7 mouse cellular contexts compared by ENCODE assay signal in the genomic region with DNA sequence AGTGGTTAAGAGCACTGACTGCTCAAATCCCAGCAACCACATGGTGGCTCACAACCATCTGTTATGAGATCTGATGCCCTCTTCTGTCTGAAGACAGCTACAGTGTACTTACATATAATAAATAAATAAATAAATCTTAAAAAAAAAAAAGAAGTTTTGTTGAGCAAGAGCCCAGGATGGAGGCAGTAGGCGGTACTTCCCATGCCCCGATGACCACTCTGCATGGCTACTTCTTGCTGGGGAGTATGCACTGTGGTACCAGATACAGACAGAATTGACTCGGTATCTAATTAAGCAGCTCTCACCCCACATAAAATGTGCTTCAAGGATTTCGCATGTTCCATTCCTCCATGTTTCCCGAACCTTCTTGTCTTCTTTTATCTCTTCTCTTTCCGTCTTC.
DNase-seq lines count a peak whose midpoint lies in the region; ATAC-seq and TF ChIP-seq lines count a peak whose summit lies in the region.
"Not testable (repeated sequence)": the region's sequence is repeated elsewhere in the genome, so short reads cannot be mapped to it uniquely, and the experiment has no call there.

No protein-coding gene starts in this region.

- 46% methylated on average over 6 of the region's 6 CpGs for WGBS in forebrain, embryonic 15.5 days
- 36% methylated on average over 6 of the region's 6 CpGs for WGBS in intestine, embryonic 14.5 days
- WGBS in lung, postnatal 0 days = 31% methylated on average over 6 of the region's 6 CpGs
- WGBS in midbrain, embryonic 16.5 days = 40% methylated on average over 6 of the region's 6 CpGs

- not testable (repeated sequence) for H3K4me3 ChIP-seq in MEL (ENCODE audit: control insufficient read depth in 1 of 2, insufficient read depth in 1 of 2, low read depth in 2 of 2, low read length in 2 of 2); forebrain, embryonic 15.5 days; intestine, embryonic 14.5 days (ENCODE audit: low read depth, low read length); lung, postnatal 0 days (ENCODE audit: low read depth, low read length); midbrain, embryonic 16.5 days (ENCODE audit: low read depth, low read length)

- not testable (repeated sequence) for H3K4me2 ChIP-seq in forebrain, embryonic 15.5 days (replicated peaks); intestine, embryonic 14.5 days (ENCODE audit: low read length); lung, postnatal 0 days (replicated peaks; ENCODE audit: low read depth, low read length); midbrain, embryonic 16.5 days (ENCODE audit: low read length)

- H3K79me2 ChIP-seq in MEL (ENCODE audit: control insufficient read depth, insufficient read depth, low read length, poor library complexity) = not testable (repeated sequence)

- not testable (repeated sequence) for TF ChIP-seq CTCF in MEL (IDR thresholded peaks at IDR 0.05 in 2 of 3, conservative IDR thresholded peaks at IDR 0.05 in 1 of 3; ENCODE audit: control insufficient read depth in 1 of 3, insufficient read depth in 1 of 3, low read depth in 2 of 3, low read length in 3 of 3, poor library complexity in 1 of 3, severe bottlenecking in 1 of 3); lung, postnatal 0 days (IDR thresholded peaks at IDR 0.05)

- not testable (repeated sequence) for TF ChIP-seq POLR2A in MEL (IDR thresholded peaks at IDR 0.05; ENCODE audit: control insufficient read depth in 1 of 2, insufficient read depth in 1 of 2, low read depth in 1 of 2, low read length in 2 of 2, poor library complexity in 1 of 2)

- H3K4me1 ChIP-seq in MEL (ENCODE audit: control insufficient read depth in 1 of 2, insufficient read depth in 2 of 2, low read length in 2 of 2); forebrain, embryonic 15.5 days; intestine, embryonic 14.5 days (replicated peaks; ENCODE audit: control insufficient read depth, insufficient read depth, low read length); lung, postnatal 0 days (ENCODE audit: insufficient read depth, low read depth, low read length); midbrain, embryonic 16.5 days (ENCODE audit: control insufficient read depth, insufficient read depth, low read length): not testable (repeated sequence)

- H3K27ac ChIP-seq in MEL (ENCODE audit: control insufficient read depth, low read depth, low read length); forebrain, embryonic 15.5 days (replicated peaks); intestine, embryonic 14.5 days (ENCODE audit: low read depth); lung, postnatal 0 days (ENCODE audit: low read length); midbrain, embryonic 16.5 days (ENCODE audit: low read length): not testable (repeated sequence)

- DNase-seq in A20 (ENCODE audit: low read depth, low spot score) (peak; percentile 14), ES-CJ7 (ENCODE audit: low read depth, low spot score) (peak; percentile 18), MEL (ENCODE audit: low read depth, low spot score) (peak; percentile 3)
- DNase-seq in intestine, embryonic 14.5 days (ENCODE audit: low spot score) = peak; percentile 57
- peak; percentile 13 for DNase-seq in lung, postnatal 0 days (ENCODE audit: low spot score)

- H3K36me3 ChIP-seq in MEL (ENCODE audit: control insufficient read depth in 1 of 2, insufficient read depth in 2 of 2, low read length in 2 of 2); forebrain, embryonic 15.5 days; intestine, embryonic 14.5 days (ENCODE audit: control insufficient read depth, insufficient read depth, low read length); lung, postnatal 0 days (ENCODE audit: insufficient read depth, low read length); midbrain, embryonic 16.5 days (ENCODE audit: control insufficient read depth, insufficient read depth, low read length): not testable (repeated sequence)

- not testable (repeated sequence) for TF ChIP-seq EP300 in MEL (IDR thresholded peaks at IDR 0.05; ENCODE audit: low read depth in 1 of 2, low read length in 2 of 2); lung, postnatal 0 days (IDR thresholded peaks at IDR 0.05)

- H3K9ac ChIP-seq in MEL (ENCODE audit: control insufficient read depth, low read depth, low read length, poor library complexity, severe bottlenecking); forebrain, embryonic 15.5 days (replicated peaks); intestine, embryonic 14.5 days (ENCODE audit: low read length); lung, postnatal 0 days (replicated peaks; ENCODE audit: low read depth); midbrain, embryonic 16.5 days (ENCODE audit: low read depth, low read length): not testable (repeated sequence)

- H3K9me3 ChIP-seq in MEL (replicated peaks; ENCODE audit: insufficient read depth, low read length); forebrain, embryonic 15.5 days; intestine, embryonic 14.5 days (ENCODE audit: control insufficient read depth, low read length); lung, postnatal 0 days (ENCODE audit: low read length); midbrain, embryonic 16.5 days (replicated peaks; ENCODE audit: control insufficient read depth, low read length, poor library complexity, severe bottlenecking): not testable (repeated sequence)

- 0 out of 2 replicates have a peak, but pooled peaks have one; percentile 38 for ATAC-seq in forebrain, embryonic 15.5 days (replicated peaks)
- ATAC-seq in intestine, embryonic 14.5 days (replicated peaks; ENCODE audit: low FRiP score, low TSS enrichment, low read depth); lung, postnatal 0 days: not testable (repeated sequence)
- 0 out of 2 replicates have a peak, but pooled peaks have one; percentile 43 for ATAC-seq in midbrain, embryonic 16.5 days

- TF ChIP-seq RAD21 in MEL (IDR thresholded peaks at IDR 0.05; ENCODE audit: low read depth, low read length) = not testable (repeated sequence)

- H3K27me3 ChIP-seq in MEL (ENCODE audit: control insufficient read depth in 1 of 2, insufficient read depth in 2 of 2, low read length in 2 of 2); forebrain, embryonic 15.5 days; intestine, embryonic 14.5 days (replicated peaks; ENCODE audit: control insufficient read depth, insufficient read depth, low read length); lung, postnatal 0 days (replicated peaks; ENCODE audit: insufficient read depth, low read length); midbrain, embryonic 16.5 days (ENCODE audit: control insufficient read depth, insufficient read depth, low read depth, low read length): not testable (repeated sequence)

TF ChIP-seq in MEL, 35 proteins besides CTCF, POLR2A, EP300 and RAD21:
- TF ChIP-seq SMC3 (IDR thresholded peaks at IDR 0.05; ENCODE audit: low read depth, low read length) = peak; percentile 10; the same call in 1 of the 2 replicates

Comparison
In these comparisons a context has a peak if more than half of its experiments do, and no peak if none do; other contexts are left out.
1. DNase-seq: peak in every context shown above with its lines; median percentile 57 in intestine, embryonic 14.5 days; 18 in ES-CJ7; 14 in A20; 13 in lung, postnatal 0 days; 3 in MEL.